17 mouse cellular contexts compared by ENCODE assay signal in the genomic region with DNA sequence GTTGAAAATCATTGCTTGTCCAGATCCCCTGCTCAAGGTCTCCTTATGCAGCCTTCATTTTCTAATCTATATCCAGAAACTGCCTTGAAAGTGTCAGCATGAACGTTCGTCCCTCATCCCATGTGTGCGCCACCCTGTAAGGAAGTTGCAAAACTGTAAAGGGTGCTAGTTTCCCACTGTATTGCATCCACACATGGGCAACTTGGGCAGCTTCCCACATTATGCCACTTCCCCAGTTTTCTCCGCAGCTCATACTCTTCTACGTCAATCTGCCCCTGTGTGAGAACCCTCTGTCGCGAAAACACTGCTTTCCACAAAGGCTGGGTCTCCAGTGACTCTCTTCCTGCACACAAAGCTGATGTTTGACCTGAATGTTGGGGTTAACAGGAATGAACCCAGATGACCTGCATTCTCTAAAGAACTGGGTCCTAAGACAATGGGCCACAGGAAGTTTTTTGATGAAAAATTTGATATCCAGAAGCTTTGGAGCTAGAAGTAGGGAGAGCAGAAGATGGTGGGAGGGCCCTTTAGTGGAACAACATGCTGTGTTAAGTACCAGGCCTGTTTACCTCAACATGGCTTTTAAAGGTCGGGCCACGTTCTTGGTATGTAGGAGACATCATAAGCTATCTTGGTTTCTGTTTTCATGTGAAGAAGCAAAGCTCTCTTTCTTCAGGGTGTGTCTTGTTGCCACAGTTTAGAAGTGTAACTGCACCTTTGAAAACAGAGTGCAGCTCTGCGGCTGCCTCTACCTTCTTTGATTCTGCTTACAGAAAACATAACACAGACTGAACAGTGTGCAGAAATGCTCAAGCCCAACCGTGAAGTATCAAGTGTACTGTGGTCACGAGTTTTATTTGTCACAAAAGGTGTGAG.
DNase-seq lines count a peak whose midpoint lies in the region; ATAC-seq and TF ChIP-seq lines count a peak whose summit lies in the region.
"Had no signal": no experiment of that assay in that cellular context is flagged by ENCODE, and none has a peak within 500 bp of the region (broad histone marks: within the 10 kb centered on the region; RNA-seq: fewer than 3 reads in every experiment).

No protein-coding gene starts in this region.

- intact Hi-C loops in gastrocnemius, adult 2 months (cut with DNase I): no loop called here

- H3K4me3 ChIP-seq in gastrocnemius, adult 2 months: no peak overlapping the region
- H3K4me3 ChIP-seq: intestine, embryonic 15.5 days; limb, embryonic 10.5 days; megakaryocyte, embryonic 14.5 days had no signal

- peak overlapping the region; percentile 63 for H3K27ac ChIP-seq in gastrocnemius, adult 2 months
- H3K27ac ChIP-seq: intestine, embryonic 15.5 days; limb, embryonic 10.5 days; liver, embryonic 14.5 days had no signal

- ATAC-seq in megakaryocyte progenitor cell, adult 5-6 weeks (replicated peaks; ENCODE audit: poor library complexity): peak; percentile 91
- ATAC-seq: forebrain, embryonic 16.5 days; intestine, embryonic 15.5 days had no signal

- TF ChIP-seq CTCF in gastrocnemius, adult 2 months (IDR thresholded peaks at IDR 0.05): no peak

- DNase-seq in gastrocnemius, adult 2 months: no peak
- DNase-seq in gastrocnemius, adult 8-10 months (ENCODE audit: low spot score in 2 of 2): no peak
- peak; percentile 16 for DNase-seq in right cerebral cortex, postnatal 4 days
- DNase-seq in right cerebral cortex, postnatal 25 days: no peak
- peak; percentile 54 to 75 for DNase-seq in thymus, postnatal 36 days
- no peak for DNase-seq in layer of hippocampus, postnatal 25 days (ENCODE audit: extremely low spot score in 1 of 2, low spot score in 1 of 2)
- DNase-seq in embryo, embryonic 11 days: no peak
- DNase-seq: adrenal gland, postnatal 25 days; heart, postnatal 4 days; kidney, postnatal 14 days; right cerebral cortex, adult 18-20 months had no signal

Comparison
In these comparisons a context has a peak if more than half of its experiments do, and no peak if none do; other contexts are left out.
1. DNase-seq: peak in right cerebral cortex, postnatal 4 days (single experiment) and thymus, postnatal 36 days (2 of 2); none in gastrocnemius, adult 2 months (single experiment), gastrocnemius, adult 8-10 months (0 of 2), right cerebral cortex, postnatal 25 days (single experiment), layer of hippocampus, postnatal 25 days (0 of 2) and embryo, embryonic 11 days (single experiment).